Mouse (Mus musculus) liver, postnatal 0 days (tissue): ENCODE results near the gene Rapgef4.

Experiments used
- CTCF ChIP-seq: sonication (generic); IDR thresholded peaks from 2 replicates; pipeline ENCODE4 v1.5.1; 2016; ENCODE audit warnings: antibody characterized with exemption, low read depth
- EP300 ChIP-seq: IDR thresholded peaks from 2 replicates; pipeline ENCODE4 v1.6.1; 2016; ENCODE audit warnings: antibody characterized with exemption, low read depth, mild to moderate bottlenecking

GRCm38 (mm10) chr2:71974143-71974846 lies 6.7 kb upstream of the Rapgef4 start:
- TF ChIP-seq CTCF (no peak), EP300 (no peak)
